9 mouse cellular contexts compared by ENCODE assay signal in the genomic region with DNA sequence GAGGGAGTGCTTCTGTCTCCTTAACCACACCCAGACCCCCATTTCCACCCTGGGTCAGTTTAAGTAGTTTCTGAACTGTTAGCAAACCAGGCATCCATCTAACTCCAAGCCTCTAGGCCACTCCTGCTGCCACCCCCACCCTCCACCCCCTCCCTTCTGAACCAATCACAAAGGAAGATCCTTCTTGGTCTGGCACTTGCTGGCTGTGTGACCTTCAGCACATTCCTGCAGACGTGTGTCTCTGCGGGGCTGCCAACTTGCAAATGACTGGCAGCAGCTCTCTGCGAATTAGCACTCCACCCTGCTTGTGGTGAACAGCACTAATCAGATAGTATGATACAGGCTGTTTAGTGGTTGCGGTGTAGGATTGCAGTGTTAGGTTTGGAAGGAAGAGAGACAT. TPM values are rescaled to one million over a fixed set of nuclear protein-coding genes. Genes with fewer than 3 reads are reported as not detected.
DNase-seq lines count a peak whose midpoint lies in the region; ATAC-seq lines count a peak whose summit lies in the region.
"Had no signal": no experiment of that assay in that cellular context is flagged by ENCODE, and none has a peak within 500 bp of the region (broad histone marks: within the 10 kb centered on the region; RNA-seq: fewer than 3 reads in every experiment).

No protein-coding gene starts in this region.

- peak; percentile 63; the same call in 1 of the 2 replicates for ATAC-seq in embryonic facial prominence, embryonic 15.5 days (ENCODE audit: insufficient number of reproducible peaks, low FRiP score, low TSS enrichment, low read depth)
- ATAC-seq in frontal cortex, adult (ENCODE audit: low TSS enrichment): no peak

- H3K27me3 ChIP-seq in embryonic facial prominence, embryonic 15.5 days: no peaks in the 10 kb centered on the region

- H3K4me3 ChIP-seq in embryonic facial prominence, embryonic 15.5 days (replicated peaks): no peak overlapping the region
- H3K4me3 ChIP-seq: erythroblast, embryonic 14.5 days had no signal

- DNase-seq in adrenal gland, adult 2 months: peak; percentile 55
- no peak for DNase-seq in adrenal gland, postnatal 4 days (ENCODE audit: low spot score in 2 of 2)
- peak; percentile 24 to 45 for DNase-seq in lung, postnatal 4 days
- no peak for DNase-seq in lung, postnatal 14 days
- DNase-seq in kidney, postnatal 36 days: peak; percentile 46 to 60
- no peak for DNase-seq in thymus, adult 18-20 months

- WGBS in embryonic facial prominence, embryonic 15.5 days: 19% methylated on average over 4 of the region's 4 CpGs

- peaks cover 6% of the 10 kb centered on the region for H3K4me1 ChIP-seq in embryonic facial prominence, embryonic 15.5 days

- no peak overlapping the region for H3K27ac ChIP-seq in embryonic facial prominence, embryonic 15.5 days (replicated peaks)

- no peaks in the 10 kb centered on the region for H3K36me3 ChIP-seq in embryonic facial prominence, embryonic 15.5 days

- no peak overlapping the region for H3K4me2 ChIP-seq in embryonic facial prominence, embryonic 15.5 days (replicated peaks)

- H3K9me3 ChIP-seq in embryonic facial prominence, embryonic 15.5 days (replicated peaks): no peaks in the 10 kb centered on the region

- H3K9ac ChIP-seq in embryonic facial prominence, embryonic 15.5 days: no peak overlapping the region

RNA-seq across cellular contexts. Expression of a gene that starts 18.1 kb away (rescaled TPM):
- total RNA-seq in adrenal gland, adult 2 months (2021): 10 to 100 TPM; 30.8 to 31.6 TPM
- polyA plus RNA-seq in adrenal gland, adult 2 months (2012; rRNA removed): 19.9 and 21.8 TPM in 2 replicates
- 10 to 100 TPM; 34.1 to 38.8 TPM for total RNA-seq in adrenal gland, postnatal 4 days (2021)
- polyA plus RNA-seq in embryonic facial prominence, embryonic 15.5 days (2015; fragmentation: Nextera tagmentation; extraction: Ambion mirVana): 12.7 and 14.9 TPM in 2 replicates

RNA-seq across cellular contexts. Expression of a gene that starts 36.7 kb away (rescaled TPM):
- not detected for total RNA-seq in adrenal gland, adult 2 months (2021)
- polyA plus RNA-seq in adrenal gland, adult 2 months (2012; rRNA removed): 0.06 TPM in 1 of 2 replicates, not detected in the other
- under 1 TPM in 1 of 2 experiments, not detected in 1; 0.56 TPM for total RNA-seq in adrenal gland, postnatal 4 days (2021)
- polyA plus RNA-seq in embryonic facial prominence, embryonic 15.5 days (2015; fragmentation: Nextera tagmentation; extraction: Ambion mirVana): 1.2 and 2.6 TPM in 2 replicates
- polyA plus RNA-seq: erythroblast, embryonic 14.5 days had no signal

Comparison
In these comparisons a context has a peak if more than half of its experiments do, and no peak if none do; other contexts are left out.
1. DNase-seq: peak in adrenal gland, adult 2 months (single experiment), lung, postnatal 4 days (2 of 2) and kidney, postnatal 36 days (2 of 2); none in adrenal gland, postnatal 4 days (0 of 2), lung, postnatal 14 days (single experiment) and thymus, adult 18-20 months (0 of 2).